Mouse (Mus musculus): Measurements from ENCODE around the gene Smtnl1. TPM values are rescaled to one million over a fixed set of nuclear protein-coding genes. Genes with fewer than 3 reads are reported as not detected.
A peak's percentile ranks its signal among the peaks of the same experiment; 100 is the strongest.
"Not testable (repeated sequence)": the region's sequence is repeated elsewhere in the genome, so short reads cannot be mapped to it uniquely, and the experiment has no call there.

Gene Smtnl1
- total RNA-seq, 2 experiments from 2014 or later: 1.8 to 3.9 TPM

GRCm38 (mm10) chr2:84838993-84839980 lies 16.8 kb upstream of the Smtnl1 start:
- no peak for DNase-seq (ENCODE audit: low spot score in 2 of 2)

DNA sequence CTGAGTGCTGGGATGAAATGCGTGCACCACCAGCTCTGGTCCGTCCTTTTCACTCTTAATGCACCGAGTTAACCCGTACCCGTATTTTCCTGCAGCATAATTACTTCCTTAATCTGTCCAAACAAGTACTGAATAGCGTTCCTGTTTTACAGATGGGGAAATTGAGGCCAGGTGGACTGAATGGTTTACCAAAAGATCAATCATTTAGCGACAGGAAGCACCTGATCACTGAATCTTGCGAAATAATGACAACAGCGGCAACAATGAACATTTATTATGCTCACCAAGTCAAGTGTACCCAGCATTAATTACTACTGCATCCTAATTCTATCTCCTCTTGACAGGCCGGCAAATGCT lies 16.1 kb upstream of the Smtnl1 start, which contains the start of gene Slc43a1:
TSS of gene Slc43a1 (plus strand) at position 258 of the 357 bp plus-strand sequence.
- no peak for DNase-seq (ENCODE audit: low spot score in 2 of 2)

DNA sequence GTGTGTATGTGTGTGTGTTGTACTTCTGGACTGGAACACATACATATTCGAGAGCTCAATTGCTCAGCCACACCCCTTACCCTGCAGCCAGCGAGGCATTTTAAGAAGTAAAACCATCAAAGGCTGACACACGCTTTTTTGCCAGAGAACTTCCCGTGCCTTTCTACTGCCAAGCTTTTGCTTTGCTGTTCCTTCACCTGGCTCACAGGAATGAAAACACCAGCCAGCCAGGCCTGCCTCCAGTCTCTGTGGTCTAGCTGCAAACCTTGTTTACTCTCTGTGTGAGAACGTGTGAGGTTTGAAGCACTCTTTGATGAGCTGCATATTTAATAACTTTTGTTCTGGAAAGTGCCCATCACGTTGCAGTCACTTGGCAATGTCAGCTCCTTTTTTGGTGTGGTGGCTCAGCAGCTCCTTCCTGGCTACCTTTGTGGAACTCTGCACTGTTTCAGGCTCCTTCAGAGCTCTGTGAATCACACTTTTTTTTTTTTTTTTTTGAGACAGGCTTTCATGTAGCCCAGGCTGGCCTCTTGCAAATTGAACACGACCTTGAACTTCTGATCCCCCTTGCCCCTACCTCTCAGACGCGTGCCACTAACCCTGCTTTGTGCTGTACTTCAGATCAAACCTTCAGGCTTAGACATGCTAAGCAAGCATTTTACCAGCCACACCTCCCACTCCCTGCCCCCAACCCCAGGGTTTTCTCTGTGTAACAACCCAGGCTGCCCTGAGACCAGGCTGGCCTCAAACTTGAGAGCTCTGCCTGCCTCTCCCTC lies 15.6 kb upstream of the Smtnl1 start:
- no peak for DNase-seq (ENCODE audit: low spot score in 2 of 2)

- no peak for DNase-seq (ENCODE audit: low spot score in 2 of 2)
Measured at GRCm38 (mm10) chr2:84837107-84837506, 14.7 kb upstream of the Smtnl1 start.

- peak; percentile 54 to 66 for DNase-seq (ENCODE audit: low spot score in 2 of 2)
Measured at GRCm38 (mm10) chr2:84831666-84832391, 9.4 kb upstream of the Smtnl1 start.

DNA sequence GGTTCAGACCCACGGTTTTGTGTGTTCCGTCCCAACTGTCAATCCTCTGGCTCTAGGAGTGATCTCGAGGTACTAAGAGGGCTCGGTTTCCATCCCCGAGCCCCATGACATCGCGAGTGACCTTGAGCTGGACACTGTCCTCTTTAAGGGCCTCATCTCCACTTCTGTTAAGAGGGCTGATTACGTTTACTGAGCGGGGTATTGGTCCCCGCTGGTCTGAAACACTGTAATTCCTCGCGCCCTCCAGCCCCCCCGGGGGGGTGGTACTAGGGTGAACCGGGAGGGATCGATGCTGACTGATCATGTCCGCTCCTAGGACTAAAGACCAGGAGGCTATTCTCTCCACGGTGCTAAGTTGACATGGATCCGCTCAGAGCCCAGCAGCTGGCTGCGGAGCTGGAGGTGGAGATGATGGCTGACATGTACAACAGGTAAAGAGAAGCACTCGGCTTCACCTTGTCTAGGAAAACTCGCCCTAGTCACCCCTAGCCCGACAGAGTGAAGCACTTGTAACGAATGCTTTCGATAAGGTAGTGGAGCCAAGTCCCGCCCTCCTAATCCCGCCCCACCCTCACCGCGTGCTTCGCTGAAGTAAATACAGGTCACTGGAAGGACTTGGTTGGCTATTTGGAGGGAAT lies 5.0 kb upstream of the Smtnl1 start:
- DNase-seq (ENCODE audit: low spot score in 2 of 2): no peak

GRCm38 (mm10) chr2:84826488-84827282 lies 4.2 kb upstream of the Smtnl1 start, which contains the start of gene Timm10:
Timm10 (plus strand) TSS chr2:84826997.
- peak; percentile 36 to 69 for DNase-seq (ENCODE audit: low spot score in 2 of 2)

DNA sequence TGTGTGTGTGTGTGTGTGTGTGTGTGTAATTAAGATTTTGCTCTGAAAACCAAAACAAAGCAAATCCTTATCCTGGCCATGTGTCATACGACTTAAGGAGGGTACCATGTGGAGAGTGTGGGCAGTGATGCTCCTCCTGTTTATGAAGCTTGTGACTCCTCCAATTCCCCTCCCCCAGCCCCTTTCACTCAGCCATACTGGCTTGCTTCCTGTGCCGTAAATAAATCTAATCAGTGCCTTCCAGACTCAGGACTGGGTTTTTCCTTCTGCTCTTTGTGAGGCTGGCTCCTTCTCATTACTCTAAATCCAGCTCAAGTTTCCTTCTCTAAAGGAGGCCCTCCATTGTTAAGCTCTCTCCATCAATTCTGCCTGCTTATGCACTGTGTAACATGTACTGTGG lies 785 bp upstream of the Smtnl1 start:
- no peak for DNase-seq (ENCODE audit: low spot score in 2 of 2)

- no peak for DNase-seq (ENCODE audit: low spot score in 2 of 2)
Measured at GRCm38 (mm10) chr2:84819861-84820260, 2.6 kb downstream of the Smtnl1 start.

DNA sequence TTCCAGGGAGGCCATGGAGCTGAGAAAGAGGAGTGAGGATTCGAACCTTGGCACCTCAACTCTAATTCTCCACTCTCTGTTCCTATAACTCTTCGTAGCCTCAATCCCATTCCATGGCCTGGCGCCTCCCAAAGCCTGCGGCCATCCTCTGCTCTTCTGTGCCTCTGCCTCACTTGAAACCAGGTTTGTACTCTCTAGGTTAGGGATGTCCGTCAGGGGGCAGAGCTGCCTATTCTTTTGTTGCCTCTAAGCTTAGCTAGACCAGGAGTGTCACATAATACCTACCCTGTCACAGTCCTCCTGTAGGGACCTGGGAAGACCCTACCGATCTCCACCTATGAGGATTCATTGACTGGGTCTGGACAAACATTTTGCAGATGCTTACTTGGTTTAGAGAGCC lies 9.8 kb downstream of the Smtnl1 start:
- no peak for DNase-seq (ENCODE audit: low spot score in 2 of 2)

- no peak for DNase-seq (ENCODE audit: low spot score in 2 of 2)
Measured at GRCm38 (mm10) chr2:84811880-84812279, 10.6 kb downstream of the Smtnl1 start.

GRCm38 (mm10) chr2:84810886-84811577 lies 11.4 kb downstream of the Smtnl1 start:
- DNase-seq (ENCODE audit: low spot score in 2 of 2): peak; percentile 64 to 73

GRCm38 (mm10) chr2:84810526-84810885 lies 11.9 kb downstream of the Smtnl1 start:
- DNase-seq (ENCODE audit: low spot score in 2 of 2): no peak

GRCm38 (mm10) chr2:84809330-84809729 lies 13.1 kb downstream of the Smtnl1 start:
- no peak for DNase-seq (ENCODE audit: low spot score in 2 of 2)

- no peak for DNase-seq (ENCODE audit: low spot score in 2 of 2)
Measured at GRCm38 (mm10) chr2:84806546-84806945, 15.9 kb downstream of the Smtnl1 start.

- DNase-seq (ENCODE audit: low spot score in 2 of 2): no peak
Measured at GRCm38 (mm10) chr2:84803963-84804362, 18.5 kb downstream of the Smtnl1 start.

DNA sequence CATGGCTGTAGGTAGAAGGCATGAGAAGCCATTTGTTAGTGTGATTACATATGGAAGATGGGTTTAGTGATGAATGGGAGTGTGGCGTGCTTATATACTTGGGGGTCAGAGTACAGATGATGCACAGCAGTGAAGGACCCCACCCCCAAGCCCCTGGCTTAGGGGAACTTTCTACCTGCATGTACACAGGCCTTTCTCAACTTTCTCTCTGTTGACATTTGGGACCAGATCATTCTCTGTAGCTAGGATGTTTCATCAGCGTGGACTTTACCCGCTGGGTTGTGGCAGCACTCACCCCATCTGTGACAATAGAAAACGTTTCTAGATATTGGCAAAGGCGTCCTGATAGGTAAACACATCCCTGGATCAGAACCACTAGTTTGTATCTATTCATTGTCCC lies 21.2 kb downstream of the Smtnl1 start:
- DNase-seq (ENCODE audit: low spot score in 2 of 2): not testable (repeated sequence)

GRCm38 (mm10) chr2:84800304-84800703 lies 22.1 kb downstream of the Smtnl1 start:
- DNase-seq (ENCODE audit: low spot score in 2 of 2): no peak

DNA sequence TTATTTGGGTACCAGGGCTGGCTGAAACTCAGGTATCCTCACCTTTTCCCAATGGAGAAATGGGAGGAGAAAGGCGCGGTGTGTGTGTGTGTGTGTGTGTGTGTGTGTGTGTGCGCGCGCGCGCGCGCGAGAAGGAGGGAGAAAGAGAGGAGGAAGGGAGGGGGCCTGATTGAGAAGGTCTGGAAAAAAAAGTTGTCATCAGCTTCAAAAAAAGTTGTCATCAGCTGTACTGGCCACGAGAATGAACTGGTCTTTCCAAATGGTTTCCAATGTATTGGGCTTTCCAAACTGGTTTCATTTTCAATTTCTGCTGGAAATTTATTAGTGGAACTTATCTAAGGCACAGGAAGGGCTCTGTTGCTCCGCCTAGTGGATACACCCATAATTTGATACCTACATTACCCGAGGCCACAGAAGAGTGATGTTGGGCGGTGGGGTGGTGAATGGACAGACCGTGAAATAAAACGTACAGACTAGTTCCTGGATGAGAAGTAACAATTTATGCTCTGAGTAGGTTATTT lies 23.4 kb downstream of the Smtnl1 start:
- peak in 1 of 2 experiments; percentile 41 for DNase-seq (ENCODE audit: low spot score in 2 of 2)
